Mouse (Mus musculus) liver, postnatal 0 days (tissue): ENCODE measurements at regions not wholly inside any gene's neighbourhood (a gene's known extent, or its start where the extent isn't known, plus 50 kb on each side); places are given as distances from the start of the nearest gene placed in this dataset.

Experiments used
- ATAC-seq: fragments of 200-750 bp; cut with Nextera tagmentation; 2 replicates; pipeline ENCODE4 v1.8.0; 2017; ENCODE audit warnings: mild to moderate bottlenecking, moderate library complexity
- DNase-seq: peaks from one replicate; pipeline ENCODE4 v3.0.0-alpha.2; 2016
- H3K27ac ChIP-seq: fragments of 300-500 bp; sonication (generic); 2 replicates; pipeline ENCODE4 v1.5.1; 2014; ENCODE audit warnings: antibody characterized with exemption, moderate library complexity, mild to moderate bottlenecking, low read depth
- H3K27me3 ChIP-seq: fragments of 300-500 bp; sonication (generic); 2 replicates; pipeline ENCODE4 v1.6.1; 2014; ENCODE audit warnings: low read length, control low read depth, mixed read lengths; ENCODE audit not compliant: insufficient read depth
- H3K36me3 ChIP-seq: fragments of 300-500 bp; sonication (generic); replicated peaks from 2 replicates; pipeline ENCODE4 v1.6.1; 2014; ENCODE audit warnings: mild to moderate bottlenecking, control low read depth, low read length, moderate library complexity, mixed read lengths; ENCODE audit not compliant: insufficient read depth
- H3K4me1 ChIP-seq: fragments of 300-500 bp; sonication (generic); 2 replicates; pipeline ENCODE4 v1.6.1; 2014; ENCODE audit warnings: antibody characterized with exemption, mild to moderate bottlenecking, control low read depth; ENCODE audit not compliant: insufficient read depth
- H3K4me2 ChIP-seq: fragments of 300-500 bp; sonication (generic); 2 replicates; pipeline ENCODE4 v1.6.1; 2014; ENCODE audit warnings: low read depth, mild to moderate bottlenecking, low read length, moderate library complexity, mixed read lengths
- H3K4me3 ChIP-seq: fragments of 300-500 bp; sonication (generic); 2 replicates; pipeline ENCODE4 v1.5.1; 2014; ENCODE audit warnings: low read depth, low read length
- H3K9ac ChIP-seq: fragments of 300-500 bp; sonication (generic); replicated peaks from 2 replicates; pipeline ENCODE4 v1.6.1; 2014; ENCODE audit warnings: mild to moderate bottlenecking, moderate library complexity
- H3K9me3 ChIP-seq: fragments of 300-500 bp; sonication (generic); 2 replicates; pipeline ENCODE4 v1.6.1; 2016; ENCODE audit warnings: mild to moderate bottlenecking, control low read depth, low read length, mixed read lengths
- CTCF ChIP-seq: sonication (generic); IDR thresholded peaks from 2 replicates; pipeline ENCODE4 v1.5.1; 2016; ENCODE audit warnings: antibody characterized with exemption, low read depth
- EP300 ChIP-seq: IDR thresholded peaks from 2 replicates; pipeline ENCODE4 v1.6.1; 2016; ENCODE audit warnings: antibody characterized with exemption, low read depth, mild to moderate bottlenecking
- WGBS: fragments of 180-500 bp; shearing (Covaris S2); extraction: QIAGEN DNeasy Blood & Tissue Kit; methylation state at CpG from one replicate; pipeline ENCODE4 v1.1.7; 2014; ENCODE audit not compliant: insufficient replicate concordance; 5-methylcytosine and 5-hydroxymethylcytosine counted together

GRCm38 (mm10) chr3:121104571-121105407, 66.7 kb downstream of the Rwdd3 start:
- Histone ChIP-seq H3K9me3 (no peaks in the 10 kb centered on the region), H3K4me1 (no peaks in the 10 kb centered on the region), H3K36me3 (no peaks in the 10 kb centered on the region), H3K27me3 (no peaks in the 10 kb centered on the region), H3K27ac (no peak overlapping the region), H3K4me3 (peak overlapping the region; percentile 28), H3K4me2 (peak overlapping the region; percentile 56), H3K9ac (no peak overlapping the region)
- ATAC-seq (peak; percentile 69), DNase-seq (peak; percentile 72)
- TF ChIP-seq EP300 (no peak), CTCF (peak; percentile 74)
- 25% methylated on average over 20 of the region's 20 CpGs for WGBS

DNA sequence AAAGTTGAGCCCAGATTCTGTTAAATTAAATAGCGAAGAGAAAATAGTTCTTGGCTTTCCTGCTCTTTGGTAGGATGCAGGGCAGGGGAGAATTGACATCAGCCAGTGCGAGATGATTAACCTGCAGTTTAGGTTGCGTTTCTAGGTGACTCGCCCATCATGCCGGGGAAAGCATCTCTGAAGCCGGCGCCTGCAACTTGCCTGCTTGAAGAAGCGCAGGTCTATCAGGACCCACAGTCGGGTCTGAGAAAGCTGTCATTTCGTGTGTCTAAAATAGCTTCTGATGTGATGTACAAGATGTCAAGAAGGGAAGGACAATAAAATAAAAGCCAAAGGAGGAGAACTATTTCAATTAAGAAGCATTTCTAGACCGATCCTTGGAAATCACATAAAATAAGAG, 68.6 kb downstream of the Rwdd3 start:
- Histone ChIP-seq H3K4me3 (no peak overlapping the region), H3K36me3 (no peaks in the 10 kb centered on the region), H3K27ac (no peak overlapping the region), H3K9me3 (no peaks in the 10 kb centered on the region), H3K27me3 (no peaks in the 10 kb centered on the region), H3K4me1 (no peaks in the 10 kb centered on the region), H3K9ac (no peak overlapping the region), H3K4me2 (no peak overlapping the region)
- no peak for ATAC-seq
- no peak for TF ChIP-seq EP300
- TF ChIP-seq CTCF = no peak
- no peak for DNase-seq
- 75% methylated on average over 11 of the region's 11 CpGs for WGBS

DNA sequence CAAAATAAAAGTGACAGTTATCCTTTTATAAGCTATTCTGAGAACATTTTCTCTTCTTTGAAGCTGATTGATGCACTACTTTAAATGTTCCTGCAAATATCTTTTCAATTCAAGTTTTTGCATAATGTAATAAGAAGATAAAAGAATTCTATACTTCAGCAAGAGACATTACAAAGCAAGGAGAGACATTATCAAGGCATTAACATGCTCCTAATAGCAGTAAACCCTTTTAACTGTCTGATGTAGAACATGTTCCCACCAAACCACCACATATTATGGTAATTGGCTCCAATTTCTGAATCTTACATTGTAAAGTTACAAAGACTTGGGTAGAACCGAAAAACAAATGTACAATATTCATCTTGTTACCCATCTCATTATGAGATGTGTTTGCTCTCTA, 69.4 kb downstream of the Rwdd3 start:
- Histone ChIP-seq H3K9ac (no peak overlapping the region), H3K36me3 (no peaks in the 10 kb centered on the region), H3K27ac (no peak overlapping the region), H3K4me2 (no peak overlapping the region), H3K27me3 (no peaks in the 10 kb centered on the region), H3K4me3 (no peak overlapping the region), H3K4me1 (no peaks in the 10 kb centered on the region), H3K9me3 (no peaks in the 10 kb centered on the region)
- WGBS = 87% methylated on average over 1 of the region's 1 CpGs
- DNase-seq = no peak
- ATAC-seq = no peak
- TF ChIP-seq CTCF = no peak
- no peak for TF ChIP-seq EP300

DNA sequence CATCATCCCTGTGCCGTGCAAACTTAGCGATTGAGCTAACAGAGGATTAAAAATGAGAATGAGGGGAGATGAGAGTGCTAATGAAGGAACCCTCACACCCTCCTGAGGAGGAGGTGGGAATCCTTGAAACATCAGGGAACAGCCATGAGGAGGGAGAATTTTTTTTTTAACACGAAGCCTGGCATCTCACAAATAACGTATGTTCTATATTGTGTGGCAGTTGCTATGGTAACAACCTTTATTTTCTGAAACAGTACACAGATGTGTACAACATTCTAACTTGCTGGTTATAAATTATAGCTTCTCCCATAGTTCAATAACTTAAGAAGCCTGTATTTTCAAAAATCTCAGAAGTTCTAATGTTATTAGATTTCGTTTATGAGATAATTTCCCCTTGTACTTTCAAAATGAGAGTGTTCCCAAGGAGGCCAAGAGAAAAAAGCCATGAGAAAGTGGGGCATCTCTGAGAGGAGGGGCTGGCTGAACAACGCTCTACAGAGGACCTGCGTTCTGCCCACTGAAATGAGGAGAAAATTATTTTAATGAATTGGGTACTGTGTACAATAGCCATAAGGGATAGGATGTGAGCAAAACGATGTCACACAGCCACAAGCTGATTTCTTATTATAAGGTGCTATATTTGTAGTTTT, 71.2 kb downstream of the Rwdd3 start:
- 78% methylated on average over 8 of the region's 8 CpGs for WGBS
- Histone ChIP-seq H3K4me3 (no peak overlapping the region), H3K36me3 (no peaks in the 10 kb centered on the region), H3K27ac (no peak overlapping the region), H3K4me2 (no peak overlapping the region), H3K9ac (no peak overlapping the region), H3K27me3 (no peaks in the 10 kb centered on the region), H3K4me1 (no peaks in the 10 kb centered on the region), H3K9me3 (no peaks in the 10 kb centered on the region)
- TF ChIP-seq EP300 = no peak
- TF ChIP-seq CTCF = no peak
- DNase-seq = no peak
- ATAC-seq = no peak

- no peak for DNase-seq
Observed at GRCm38 (mm10) chr3:121093509-121093908, 78.0 kb downstream of the Rwdd3 start.

GRCm38 (mm10) chr3:121088724-121089123, 82.8 kb downstream of the Rwdd3 start:
- ATAC-seq (no peak), DNase-seq (no peak)
- Histone ChIP-seq H3K4me3 (no peak overlapping the region), H3K4me1 (no peaks in the 10 kb centered on the region), H3K27me3 (no peaks in the 10 kb centered on the region), H3K36me3 (no peaks in the 10 kb centered on the region), H3K9me3 (no peaks in the 10 kb centered on the region), H3K27ac (no peak overlapping the region), H3K9ac (no peak overlapping the region), H3K4me2 (no peak overlapping the region)
- TF ChIP-seq CTCF = no peak
- TF ChIP-seq EP300 = no peak
- WGBS = 64% methylated on average over 5 of the region's 5 CpGs

More at GRCm38 (mm10) chr3:121093509-121093908, 78.0 kb downstream of the Rwdd3 start:
- no peak overlapping the region for H3K4me2 ChIP-seq
- ATAC-seq = no peak
- TF ChIP-seq CTCF = peak; percentile 59
- TF ChIP-seq EP300 = no peak
- no peak overlapping the region for H3K4me3 ChIP-seq
- H3K9ac ChIP-seq = no peak overlapping the region
- no peak overlapping the region for H3K27ac ChIP-seq
- no peaks in the 10 kb centered on the region for H3K4me1 ChIP-seq
- no peaks in the 10 kb centered on the region for H3K36me3 ChIP-seq
- WGBS = 40% methylated on average over 6 of the region's 6 CpGs
- H3K9me3 ChIP-seq = no peaks in the 10 kb centered on the region
- H3K27me3 ChIP-seq = no peaks in the 10 kb centered on the region
